Mouse (Mus musculus): Measurements from ENCODE around the gene Hmg20b.

Hmg20b gene

DNA sequence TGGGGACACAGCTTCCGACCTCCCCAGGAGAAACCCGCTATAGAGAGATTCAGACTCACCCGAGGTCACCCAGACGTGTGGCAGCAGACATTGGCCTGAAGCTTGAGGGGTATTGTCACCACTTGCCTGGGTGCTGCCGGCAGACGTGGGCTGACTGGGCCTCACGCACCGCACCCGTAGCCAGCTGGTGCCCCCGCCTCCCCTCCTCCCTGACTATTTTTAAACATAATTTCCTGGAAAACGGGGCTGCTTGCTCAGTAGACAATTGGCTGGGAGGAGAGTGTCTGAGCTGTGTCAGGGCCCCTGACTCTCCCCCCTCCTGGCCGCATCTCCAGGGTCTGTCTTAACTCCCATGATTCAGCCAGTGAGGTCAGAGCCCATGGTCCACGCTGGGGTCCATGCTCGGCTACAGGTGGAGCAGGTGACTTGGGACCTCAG, 47.5 kb downstream of the Hmg20b start:
- peak; percentile 52 for DNase-seq

- no peak for DNase-seq
Observed at GRCm38 (mm10) chr10:81302288-81302687, 48.0 kb downstream of the Hmg20b start.

GRCm38 (mm10) chr10:81301321-81301720, 49.0 kb downstream of the Hmg20b start:
- no peak for DNase-seq

DNA sequence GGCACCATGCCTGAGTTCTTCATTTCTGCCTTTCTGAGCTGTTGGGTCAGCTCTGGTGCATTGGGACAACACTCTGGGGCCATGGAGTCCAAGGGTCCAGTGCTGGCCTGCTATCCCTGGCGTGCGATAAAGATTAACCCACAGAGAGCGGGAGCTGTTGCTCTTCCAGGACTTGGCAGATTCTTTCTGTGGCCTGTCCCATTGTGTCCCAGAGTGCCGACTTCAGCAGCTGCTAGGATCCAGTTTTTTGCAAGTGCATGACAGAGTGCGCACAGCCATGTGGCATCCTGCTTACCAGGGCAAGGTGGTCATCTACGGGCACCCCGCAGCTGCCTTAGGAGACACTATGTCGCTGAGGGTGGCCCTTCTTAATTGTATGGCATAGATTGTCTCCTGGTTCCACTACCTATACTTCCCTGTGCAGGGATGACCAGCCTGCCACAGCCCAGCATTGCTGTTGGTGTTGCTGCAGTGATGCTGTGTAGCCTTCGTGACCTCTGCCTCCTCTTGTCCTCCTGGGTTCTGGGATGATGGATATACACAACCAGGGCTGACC, 49.9 kb downstream of the Hmg20b start:
- DNase-seq = no peak

- DNase-seq = no peak
Observed at GRCm38 (mm10) chr10:81299585-81300351, 50.5 kb downstream of the Hmg20b start.

DNA sequence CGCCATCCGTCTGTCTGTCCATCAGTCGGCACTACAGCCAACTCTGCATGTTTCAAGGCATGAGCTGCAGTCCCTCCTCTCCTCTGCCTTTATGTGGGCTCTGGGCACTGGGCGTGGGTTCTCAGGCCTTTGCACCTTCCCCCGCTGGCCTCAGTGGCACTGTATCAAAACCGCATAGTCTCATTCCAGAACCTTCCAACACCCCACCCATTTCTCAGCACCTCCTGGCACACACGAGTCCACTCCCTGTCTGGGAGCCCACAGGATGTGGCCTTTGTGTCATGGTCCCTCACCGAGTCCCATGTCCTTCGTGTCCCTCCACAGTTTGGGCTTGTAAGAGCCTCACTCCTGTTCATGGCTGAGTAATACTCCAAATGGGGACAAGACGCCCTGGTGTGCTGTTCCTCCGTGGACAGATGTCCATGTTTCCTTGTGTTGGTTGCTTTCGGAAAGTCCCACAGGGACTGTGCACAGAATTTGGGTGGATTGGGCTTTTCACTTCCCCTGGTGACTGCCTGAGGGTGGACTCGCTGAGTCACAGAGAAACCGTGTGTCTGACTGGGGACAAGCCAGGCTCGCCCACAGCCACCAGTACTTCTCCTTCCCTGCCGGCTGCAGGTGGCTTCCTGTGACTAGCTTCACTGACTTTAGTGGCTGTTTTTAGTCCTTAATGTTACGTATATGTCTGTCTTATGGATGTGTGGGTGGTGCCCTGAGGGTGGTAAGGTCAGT, 51.7 kb downstream of the Hmg20b start:
- peak; percentile 74 for DNase-seq

GRCm38 (mm10) chr10:81297845-81298244, 52.4 kb downstream of the Hmg20b start:
- DNase-seq = peak; percentile 84

GRCm38 (mm10) chr10:81297246-81297645, 53.0 kb downstream of the Hmg20b start:
- peak; percentile 79 for DNase-seq

Data from thymus, postnatal 14 days (tissue).